Mouse (Mus musculus): Measurements from ENCODE around the gene Spdef. TPM values are rescaled to one million over a fixed set of nuclear protein-coding genes. Genes with fewer than 3 reads are reported as not detected.
A peak's percentile ranks its signal among the peaks of the same experiment; 100 is the strongest.

The Spdef gene
- polyA plus RNA-seq, 1 experiment from 2014 or later = 0.94 TPM

- 0 out of 2 replicates have a peak overlapping the region, but pooled peaks have one; percentile 15 for H3K27ac ChIP-seq
- H3K27me3 ChIP-seq (ENCODE audit: control insufficient read depth, insufficient read depth, low read length) = no peaks in the 10 kb centered on the region
- H3K36me3 ChIP-seq (replicated peaks; ENCODE audit: control insufficient read depth, insufficient read depth) = 0 out of 2 replicates have a peak, but pooled peaks cover 8% of the 10 kb centered on the region
- H3K4me3 ChIP-seq (replicated peaks; ENCODE audit: low read length) = no peak overlapping the region
- H3K9me3 ChIP-seq (ENCODE audit: control insufficient read depth, low read length) = no peaks in the 10 kb centered on the region
- ATAC-seq (ENCODE audit: low FRiP score) (no peak), DNase-seq (ENCODE audit: low spot score) (no peak)
- no peak overlapping the region for H3K9ac ChIP-seq
- WGBS = 66% methylated on average over 6 of the region's 6 CpGs
- H3K4me2 ChIP-seq (replicated peaks) = no peak overlapping the region
- no peaks in the 10 kb centered on the region for H3K4me1 ChIP-seq (replicated peaks; ENCODE audit: control insufficient read depth, insufficient read depth, low read length)
Observed at GRCm38 (mm10) chr17:27701856-27702255, 26.9 kb downstream of the Spdef start.

GRCm38 (mm10) chr17:27700812-27701211 lies 27.9 kb downstream of the Spdef start:
- Histone ChIP-seq H3K9me3 (ENCODE audit: control insufficient read depth, low read length) (no peaks in the 10 kb centered on the region), H3K27me3 (ENCODE audit: control insufficient read depth, insufficient read depth, low read length) (no peaks in the 10 kb centered on the region), H3K4me1 (replicated peaks; ENCODE audit: control insufficient read depth, insufficient read depth, low read length) (no peaks in the 10 kb centered on the region), H3K9ac (no peak overlapping the region), H3K4me3 (replicated peaks; ENCODE audit: low read length) (no peak overlapping the region), H3K27ac (no peak overlapping the region), H3K4me2 (replicated peaks) (no peak overlapping the region), H3K36me3 (replicated peaks; ENCODE audit: control insufficient read depth, insufficient read depth) (0 out of 2 replicates have a peak, but pooled peaks cover 8% of the 10 kb centered on the region)
- ATAC-seq (ENCODE audit: low FRiP score) = no peak
- no peak for DNase-seq (ENCODE audit: low spot score)
- 66% methylated on average over 2 of the region's 2 CpGs for WGBS

- no peaks in the 10 kb centered on the region for H3K9me3 ChIP-seq (ENCODE audit: control insufficient read depth, low read length)
- WGBS = 92% methylated on average over 17 of the region's 17 CpGs
- no peak overlapping the region for H3K4me3 ChIP-seq (replicated peaks; ENCODE audit: low read length)
- no peak overlapping the region for H3K4me2 ChIP-seq (replicated peaks)
- H3K4me1 ChIP-seq (replicated peaks; ENCODE audit: control insufficient read depth, insufficient read depth, low read length) = no peaks in the 10 kb centered on the region
- no peak overlapping the region for H3K27ac ChIP-seq
- ATAC-seq (ENCODE audit: low FRiP score) = no peak
- 0 out of 2 replicates have a peak, but pooled peaks cover 4% of the 10 kb centered on the region for H3K36me3 ChIP-seq (replicated peaks; ENCODE audit: control insufficient read depth, insufficient read depth)
- no peaks in the 10 kb centered on the region for H3K27me3 ChIP-seq (ENCODE audit: control insufficient read depth, insufficient read depth, low read length)
- DNase-seq (ENCODE audit: low spot score) = no peak
- H3K9ac ChIP-seq = no peak overlapping the region
Observed at GRCm38 (mm10) chr17:27699641-27700244, 29.0 kb downstream of the Spdef start.

- no peak overlapping the region for H3K9ac ChIP-seq
- H3K36me3 ChIP-seq (replicated peaks; ENCODE audit: control insufficient read depth, insufficient read depth) = no peaks in the 10 kb centered on the region
- no peak overlapping the region for H3K27ac ChIP-seq
- no peak for DNase-seq (ENCODE audit: low spot score)
- no peaks in the 10 kb centered on the region for H3K27me3 ChIP-seq (ENCODE audit: control insufficient read depth, insufficient read depth, low read length)
- 66% methylated on average over 14 of the region's 14 CpGs for WGBS
- no peaks in the 10 kb centered on the region for H3K4me1 ChIP-seq (replicated peaks; ENCODE audit: control insufficient read depth, insufficient read depth, low read length)
- no peak overlapping the region for H3K4me3 ChIP-seq (replicated peaks; ENCODE audit: low read length)
- H3K9me3 ChIP-seq (ENCODE audit: control insufficient read depth, low read length) = no peaks in the 10 kb centered on the region
- no peak overlapping the region for H3K4me2 ChIP-seq (replicated peaks)
- ATAC-seq (ENCODE audit: low FRiP score) = no peak
Observed at GRCm38 (mm10) chr17:27690993-27691693, 37.6 kb downstream of the Spdef start.

GRCm38 (mm10) chr17:27686395-27686794 lies 42.4 kb downstream of the Spdef start:
- peaks cover 10% of the 10 kb centered on the region; the same call in 1 of the 2 replicates for H3K4me1 ChIP-seq (replicated peaks; ENCODE audit: control insufficient read depth, insufficient read depth, low read length)
- ATAC-seq (ENCODE audit: low FRiP score) (no peak), DNase-seq (ENCODE audit: low spot score) (no peak)
- H3K4me3 ChIP-seq (replicated peaks; ENCODE audit: low read length) = peak overlapping the region; percentile 64
- no peaks in the 10 kb centered on the region for H3K9me3 ChIP-seq (ENCODE audit: control insufficient read depth, low read length)
- H3K9ac ChIP-seq = peak overlapping the region; percentile 87; the same call in 1 of the 2 replicates
- H3K27me3 ChIP-seq (ENCODE audit: control insufficient read depth, insufficient read depth, low read length) = no peaks in the 10 kb centered on the region
- H3K27ac ChIP-seq = no peak overlapping the region
- 34% methylated on average over 5 of the region's 5 CpGs for WGBS
- no peaks in the 10 kb centered on the region for H3K36me3 ChIP-seq (replicated peaks; ENCODE audit: control insufficient read depth, insufficient read depth)
- H3K4me2 ChIP-seq (replicated peaks) = peak overlapping the region; percentile 95

- Histone ChIP-seq H3K27ac (0 out of 2 replicates have a peak overlapping the region, but pooled peaks have one; percentile 36), H3K9ac (peak overlapping the region; percentile 87), H3K27me3 (ENCODE audit: control insufficient read depth, insufficient read depth, low read length) (no peaks in the 10 kb centered on the region), H3K9me3 (ENCODE audit: control insufficient read depth, low read length) (no peaks in the 10 kb centered on the region), H3K4me2 (replicated peaks) (peak overlapping the region; percentile 95), H3K36me3 (replicated peaks; ENCODE audit: control insufficient read depth, insufficient read depth) (no peaks in the 10 kb centered on the region), H3K4me3 (replicated peaks; ENCODE audit: low read length) (peak overlapping the region; percentile 64), H3K4me1 (replicated peaks; ENCODE audit: control insufficient read depth, insufficient read depth, low read length) (peaks cover 10% of the 10 kb centered on the region; the same call in 1 of the 2 replicates)
- no peak for DNase-seq (ENCODE audit: low spot score)
- peak; percentile 44 for ATAC-seq (ENCODE audit: low FRiP score)
- 3% methylated on average over 11 of the region's 11 CpGs for WGBS
Observed at GRCm38 (mm10) chr17:27685550-27685913, 43.2 kb downstream of the Spdef start.

GRCm38 (mm10) chr17:27684886-27685549 lies 43.7 kb downstream of the Spdef start:
- Histone ChIP-seq H3K9ac (peak overlapping the region; percentile 87), H3K4me2 (replicated peaks) (peak overlapping the region; percentile 95), H3K9me3 (ENCODE audit: control insufficient read depth, low read length) (no peaks in the 10 kb centered on the region), H3K27me3 (ENCODE audit: control insufficient read depth, insufficient read depth, low read length) (no peaks in the 10 kb centered on the region), H3K4me3 (replicated peaks; ENCODE audit: low read length) (peak overlapping the region; percentile 64), H3K27ac (peak overlapping the region; percentile 36; the same call in 1 of the 2 replicates), H3K36me3 (replicated peaks; ENCODE audit: control insufficient read depth, insufficient read depth) (no peaks in the 10 kb centered on the region), H3K4me1 (replicated peaks; ENCODE audit: control insufficient read depth, insufficient read depth, low read length) (peaks cover 10% of the 10 kb centered on the region; the same call in 1 of the 2 replicates)
- under 1% methylated on average over 35 of the region's 53 CpGs for WGBS
- peak; percentile 63 for ATAC-seq (ENCODE audit: low FRiP score)
- DNase-seq (ENCODE audit: low spot score) = peak; percentile 75

- Histone ChIP-seq H3K4me2 (replicated peaks) (no peak overlapping the region), H3K36me3 (replicated peaks; ENCODE audit: control insufficient read depth, insufficient read depth) (no peaks in the 10 kb centered on the region), H3K27ac (peak overlapping the region; percentile 88), H3K4me3 (replicated peaks; ENCODE audit: low read length) (no peak overlapping the region), H3K4me1 (replicated peaks; ENCODE audit: control insufficient read depth, insufficient read depth, low read length) (peaks cover 19% of the 10 kb centered on the region), H3K27me3 (ENCODE audit: control insufficient read depth, insufficient read depth, low read length) (no peaks in the 10 kb centered on the region), H3K9me3 (ENCODE audit: control insufficient read depth, low read length) (no peaks in the 10 kb centered on the region), H3K9ac (no peak overlapping the region)
- ATAC-seq (ENCODE audit: low FRiP score) (peak; percentile 66), DNase-seq (ENCODE audit: low spot score) (peak; percentile 67)
- WGBS = 24% methylated on average over 11 of the region's 11 CpGs
Observed at GRCm38 (mm10) chr17:27678924-27679813, 49.6 kb downstream of the Spdef start.
